Mouse (Mus musculus): ENCODE results near the gene Map6.
A peak's percentile ranks its signal among the peaks of the same experiment; 100 is the strongest.

The Map6 gene

GRCm38 (mm10) chr7:99264597-99264996, 2.6 kb upstream of the Map6 start:
- no peak for DNase-seq (ENCODE audit: low read depth, low spot score)

GRCm38 (mm10) chr7:99267897-99268505, 754 bp downstream of the Map6 start:
- no peak for DNase-seq (ENCODE audit: low read depth, low spot score)

GRCm38 (mm10) chr7:99268506-99268900, 1.3 kb downstream of the Map6 start:
- no peak for DNase-seq (ENCODE audit: low read depth, low spot score)

GRCm38 (mm10) chr7:99268951-99269945, 2.0 kb downstream of the Map6 start:
- DNase-seq (ENCODE audit: low read depth, low spot score) = no peak

- DNase-seq (ENCODE audit: low read depth, low spot score) = no peak
These were observed 4.4 kb downstream of the Map6 start for GRCm38 (mm10) chr7:99271630-99272029.

GRCm38 (mm10) chr7:99275131-99275530, 7.9 kb downstream of the Map6 start:
- no peak for DNase-seq (ENCODE audit: low read depth, low spot score)

- no peak for DNase-seq (ENCODE audit: low read depth, low spot score)
These were observed 9.4 kb downstream of the Map6 start for GRCm38 (mm10) chr7:99276679-99277078.

- no peak for DNase-seq (ENCODE audit: low read depth, low spot score)
These were observed 11.1 kb downstream of the Map6 start for GRCm38 (mm10) chr7:99278309-99278708.

- no peak for DNase-seq (ENCODE audit: low read depth, low spot score)
These were observed 12.3 kb downstream of the Map6 start for GRCm38 (mm10) chr7:99279586-99279985.

- DNase-seq (ENCODE audit: low read depth, low spot score) = no peak
These were observed 20.0 kb downstream of the Map6 start for GRCm38 (mm10) chr7:99287287-99287686.

- no peak for DNase-seq (ENCODE audit: low read depth, low spot score)
These were observed 22.8 kb downstream of the Map6 start for GRCm38 (mm10) chr7:99290008-99290407.

GRCm38 (mm10) chr7:99290925-99291324, 23.7 kb downstream of the Map6 start:
- no peak for DNase-seq (ENCODE audit: low read depth, low spot score)

GRCm38 (mm10) chr7:99294198-99294780, 27.0 kb downstream of the Map6 start:
- DNase-seq (ENCODE audit: low read depth, low spot score) = no peak

GRCm38 (mm10) chr7:99295104-99295503, 27.9 kb downstream of the Map6 start:
- DNase-seq (ENCODE audit: low read depth, low spot score) = peak; percentile 48

- no peak for DNase-seq (ENCODE audit: low read depth, low spot score)
These were observed 33.5 kb downstream of the Map6 start for GRCm38 (mm10) chr7:99300650-99301175.

- DNase-seq (ENCODE audit: low read depth, low spot score) = peak; percentile 75
These were observed 36.8 kb downstream of the Map6 start for GRCm38 (mm10) chr7:99304029-99304428.

GRCm38 (mm10) chr7:99304949-99305372, 37.7 kb downstream of the Map6 start:
- DNase-seq (ENCODE audit: low read depth, low spot score) = no peak

- DNase-seq (ENCODE audit: low read depth, low spot score) = no peak
These were observed 38.4 kb downstream of the Map6 start for GRCm38 (mm10) chr7:99305688-99306087.

- DNase-seq (ENCODE audit: low read depth, low spot score) = no peak
These were observed 39.4 kb downstream of the Map6 start for GRCm38 (mm10) chr7:99306640-99307039.

GRCm38 (mm10) chr7:99311433-99311832, 44.2 kb downstream of the Map6 start:
- DNase-seq (ENCODE audit: low read depth, low spot score) = no peak

- peak; percentile 34 for DNase-seq (ENCODE audit: low read depth, low spot score)
These were observed 44.8 kb downstream of the Map6 start for GRCm38 (mm10) chr7:99312058-99312457.

GRCm38 (mm10) chr7:99312671-99313143, 45.5 kb downstream of the Map6 start:
- no peak for DNase-seq (ENCODE audit: low read depth, low spot score)
